Mouse (Mus musculus) liver, postnatal 0 days (tissue): ENCODE results near the gene Itga10. TPM values are rescaled to one million over a fixed set of nuclear protein-coding genes. Genes with fewer than 3 reads are reported as not detected.

Experiments
- ATAC-seq: fragments of 200-750 bp; cut with Nextera tagmentation; 2 replicates; pipeline ENCODE4 v1.8.0; 2017; ENCODE audit warnings: mild to moderate bottlenecking, moderate library complexity
- DNase-seq: peaks from one replicate; pipeline ENCODE4 v3.0.0-alpha.2; 2016
- H3K27ac ChIP-seq: fragments of 300-500 bp; sonication (generic); 2 replicates; pipeline ENCODE4 v1.5.1; 2014; ENCODE audit warnings: antibody characterized with exemption, moderate library complexity, mild to moderate bottlenecking, low read depth
- H3K27me3 ChIP-seq: fragments of 300-500 bp; sonication (generic); 2 replicates; pipeline ENCODE4 v1.6.1; 2014; ENCODE audit warnings: low read length, control low read depth, mixed read lengths; ENCODE audit not compliant: insufficient read depth
- H3K36me3 ChIP-seq: fragments of 300-500 bp; sonication (generic); replicated peaks from 2 replicates; pipeline ENCODE4 v1.6.1; 2014; ENCODE audit warnings: mild to moderate bottlenecking, control low read depth, low read length, moderate library complexity, mixed read lengths; ENCODE audit not compliant: insufficient read depth
- H3K4me1 ChIP-seq: fragments of 300-500 bp; sonication (generic); 2 replicates; pipeline ENCODE4 v1.6.1; 2014; ENCODE audit warnings: antibody characterized with exemption, mild to moderate bottlenecking, control low read depth; ENCODE audit not compliant: insufficient read depth
- H3K4me2 ChIP-seq: fragments of 300-500 bp; sonication (generic); 2 replicates; pipeline ENCODE4 v1.6.1; 2014; ENCODE audit warnings: low read depth, mild to moderate bottlenecking, low read length, moderate library complexity, mixed read lengths
- H3K4me3 ChIP-seq: fragments of 300-500 bp; sonication (generic); 2 replicates; pipeline ENCODE4 v1.5.1; 2014; ENCODE audit warnings: low read depth, low read length
- H3K9ac ChIP-seq: fragments of 300-500 bp; sonication (generic); replicated peaks from 2 replicates; pipeline ENCODE4 v1.6.1; 2014; ENCODE audit warnings: mild to moderate bottlenecking, moderate library complexity
- H3K9me3 ChIP-seq: fragments of 300-500 bp; sonication (generic); 2 replicates; pipeline ENCODE4 v1.6.1; 2016; ENCODE audit warnings: mild to moderate bottlenecking, control low read depth, low read length, mixed read lengths
- CTCF ChIP-seq: sonication (generic); IDR thresholded peaks from 2 replicates; pipeline ENCODE4 v1.5.1; 2016; ENCODE audit warnings: antibody characterized with exemption, low read depth
- EP300 ChIP-seq: IDR thresholded peaks from 2 replicates; pipeline ENCODE4 v1.6.1; 2016; ENCODE audit warnings: antibody characterized with exemption, low read depth, mild to moderate bottlenecking
- WGBS: fragments of 180-500 bp; shearing (Covaris S2); extraction: QIAGEN DNeasy Blood & Tissue Kit; methylation state at CpG from one replicate; pipeline ENCODE4 v1.1.7; 2014; ENCODE audit not compliant: insufficient replicate concordance; 5-methylcytosine and 5-hydroxymethylcytosine counted together
- polyA plus RNA-seq: library from polyadenylated mRNA; unstranded; fragments of >200 nt; fragmentation: Nextera tagmentation; extraction: Ambion mirVana; gene quantifications from 2 replicates; pipeline ENCODE4 v1.2.1, GENCODE M21; 2015

Itga10 gene
- polyA plus RNA-seq, 1 experiment from 2014 or later = 0.05 TPM

GRCm38 (mm10) chr3:96599069-96599393, 46.4 kb upstream of the Itga10 start:
- no peak for ATAC-seq
- H3K36me3 ChIP-seq = no peaks in the 10 kb centered on the region
- no peak overlapping the region for H3K4me2 ChIP-seq
- no peak for DNase-seq
- H3K4me1 ChIP-seq = peaks cover 21% of the 10 kb centered on the region
- no peaks in the 10 kb centered on the region for H3K9me3 ChIP-seq
- WGBS = 53% methylated on average over 8 of the region's 8 CpGs
- no peak for TF ChIP-seq CTCF
- TF ChIP-seq EP300 = no peak
- H3K9ac ChIP-seq = no peak overlapping the region
- no peak overlapping the region for H3K4me3 ChIP-seq
- H3K27ac ChIP-seq = no peak overlapping the region
- peaks cover 67% of the 10 kb centered on the region for H3K27me3 ChIP-seq

DNA sequence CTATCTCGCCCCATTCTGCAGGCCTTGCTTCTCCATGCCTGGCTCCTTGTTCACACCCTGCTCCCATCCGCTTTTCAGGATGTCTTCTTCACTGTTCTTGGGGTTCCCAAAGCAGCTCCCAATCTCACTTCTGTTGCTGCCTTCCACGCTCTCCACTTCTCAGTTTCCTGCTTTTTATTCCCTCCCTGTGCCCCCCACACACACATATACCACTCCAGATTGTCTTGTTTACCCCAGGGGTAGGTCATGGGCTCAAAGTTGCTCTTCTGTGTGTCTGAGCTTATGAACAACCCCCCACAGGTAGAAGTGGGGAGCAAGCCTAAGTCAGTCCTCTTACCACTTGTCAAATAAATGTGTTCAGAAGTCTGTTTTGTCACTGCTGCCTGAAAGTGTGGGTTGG, 46.0 kb upstream of the Itga10 start:
- H3K4me1 ChIP-seq = peaks cover 21% of the 10 kb centered on the region
- H3K4me2 ChIP-seq = no peak overlapping the region
- peaks cover 67% of the 10 kb centered on the region for H3K27me3 ChIP-seq
- ATAC-seq (no peak), DNase-seq (no peak)
- no peaks in the 10 kb centered on the region for H3K36me3 ChIP-seq
- H3K4me3 ChIP-seq = no peak overlapping the region
- H3K27ac ChIP-seq = no peak overlapping the region
- H3K9ac ChIP-seq = no peak overlapping the region
- TF ChIP-seq CTCF (no peak), EP300 (no peak)
- 85% methylated on average over 3 of the region's 3 CpGs for WGBS
- no peaks in the 10 kb centered on the region for H3K9me3 ChIP-seq

DNA sequence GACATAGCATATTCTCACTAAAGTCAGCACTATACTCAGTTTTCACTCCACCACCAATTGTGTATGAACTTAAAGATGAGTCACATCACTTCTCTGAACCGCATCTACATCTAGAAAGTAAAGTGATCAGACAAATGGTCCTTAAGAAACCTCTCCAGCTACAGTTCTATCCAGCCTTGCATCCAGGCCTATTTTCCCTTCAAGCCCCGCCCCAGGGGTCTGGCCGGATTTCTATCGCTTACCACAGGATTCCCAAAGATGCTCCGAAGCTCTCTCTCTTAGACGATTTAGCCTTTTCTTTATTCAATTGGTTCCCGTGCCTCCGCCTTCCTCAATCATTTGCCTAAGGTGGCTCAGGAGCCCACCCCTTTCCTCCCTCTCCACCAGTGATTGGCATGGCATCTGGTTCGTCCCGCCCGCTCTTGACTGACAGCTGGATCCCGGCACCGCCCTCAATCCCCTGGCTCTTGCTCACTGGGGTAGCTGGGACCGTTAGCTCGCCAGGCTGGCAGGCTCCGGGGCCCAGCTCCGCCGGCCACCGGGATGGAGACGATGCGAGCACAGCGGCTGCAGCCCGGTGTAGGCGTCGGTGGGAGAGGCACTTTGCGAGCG, 44.6 kb upstream of the Itga10 start, which contains the start of gene Lix1l:
Lix1l (plus strand) TSS at position 511 of the 612 bp plus-strand sequence.
- no peaks in the 10 kb centered on the region for H3K36me3 ChIP-seq
- no peaks in the 10 kb centered on the region for H3K9me3 ChIP-seq
- H3K4me2 ChIP-seq = peak within 1 kb of the TSS; percentile 96
- DNase-seq (peak; percentile 87), ATAC-seq (peak; percentile 93)
- peaks cover 58% of the 10 kb centered on the region for H3K27me3 ChIP-seq
- TF ChIP-seq CTCF (no peak), EP300 (no peak)
- H3K4me1 ChIP-seq = peaks cover 21% of the 10 kb centered on the region
- H3K4me3 ChIP-seq = peak within 1 kb of the TSS; percentile 62
- H3K27ac ChIP-seq = peak within 1 kb of the TSS; percentile 74
- H3K9ac ChIP-seq = peak within 1 kb of the TSS; percentile 57
- 2% methylated on average over 25 of the region's 27 CpGs for WGBS

- Histone ChIP-seq H3K9ac (peak overlapping the region; percentile 57), H3K27ac (peak overlapping the region; percentile 74), H3K36me3 (no peaks in the 10 kb centered on the region), H3K27me3 (peaks cover 52% of the 10 kb centered on the region), H3K4me3 (peak overlapping the region; percentile 62), H3K9me3 (no peaks in the 10 kb centered on the region), H3K4me1 (peaks cover 19% of the 10 kb centered on the region), H3K4me2 (peak overlapping the region; percentile 96)
- WGBS = under 1% methylated on average over 25 of the region's 40 CpGs
- DNase-seq = peak; percentile 45
- ATAC-seq = peak; percentile 51
- no peak for TF ChIP-seq EP300
- TF ChIP-seq CTCF = no peak
These were observed 44.1 kb upstream of the Itga10 start for GRCm38 (mm10) chr3:96601251-96601787.

GRCm38 (mm10) chr3:96601941-96602703, 43.3 kb upstream of the Itga10 start:
- Histone ChIP-seq H3K4me1 (peaks cover 12% of the 10 kb centered on the region), H3K4me2 (peak overlapping the region; percentile 96), H3K4me3 (peak overlapping the region; percentile 62; the same call in 1 of the 2 replicates), H3K9ac (no peak overlapping the region), H3K9me3 (no peaks in the 10 kb centered on the region), H3K27me3 (peaks cover 44% of the 10 kb centered on the region), H3K27ac (peak overlapping the region; percentile 74; the same call in 1 of the 2 replicates), H3K36me3 (no peaks in the 10 kb centered on the region)
- DNase-seq (no peak), ATAC-seq (no peak)
- TF ChIP-seq EP300 = no peak
- no peak for TF ChIP-seq CTCF
- 55% methylated on average over 10 of the region's 10 CpGs for WGBS

DNA sequence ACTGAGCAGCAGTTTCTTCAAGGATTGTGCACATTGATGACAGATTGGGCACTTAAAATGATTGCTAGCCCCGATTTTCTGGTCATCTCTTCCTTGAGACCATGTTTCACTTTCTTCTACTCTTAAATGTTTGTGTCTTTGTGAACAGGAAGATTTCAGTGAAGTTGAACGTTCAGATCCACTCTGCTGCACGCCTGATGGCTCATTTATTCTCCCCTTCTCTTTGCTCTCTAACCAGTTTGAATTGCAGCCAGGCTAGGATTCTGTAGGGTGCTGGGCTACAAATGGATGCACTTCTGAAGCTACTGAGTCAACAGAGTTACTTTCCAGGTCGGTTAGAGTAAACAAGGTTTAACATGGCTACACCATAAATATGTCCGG, 42.7 kb upstream of the Itga10 start:
- 47% methylated on average over 5 of the region's 5 CpGs for WGBS
- Histone ChIP-seq H3K36me3 (no peaks in the 10 kb centered on the region), H3K27me3 (peaks cover 38% of the 10 kb centered on the region), H3K4me3 (no peak overlapping the region), H3K4me2 (peak overlapping the region; percentile 96), H3K9ac (no peak overlapping the region), H3K9me3 (no peaks in the 10 kb centered on the region), H3K27ac (no peak overlapping the region), H3K4me1 (peaks cover 7% of the 10 kb centered on the region)
- no peak for TF ChIP-seq EP300
- no peak for TF ChIP-seq CTCF
- ATAC-seq (no peak), DNase-seq (no peak)
